Mouse (Mus musculus) liver, adult 2 months (tissue): Measurements from ENCODE around the gene Trappc6b. TPM values are rescaled to one million over a fixed set of nuclear protein-coding genes. Genes with fewer than 3 reads are reported as not detected.

ENCODE experiments used
- DNase-seq: peaks from one replicate; pipeline ENCODE4 v3.0.0-alpha.2; 2011; ENCODE audit warnings: low read depth, low spot score; ENCODE audit errors: extremely low read depth
- H3K27ac ChIP-seq: fragments of 200-500 bp; replicated peaks from 2 replicates; pipeline ENCODE4 v1.5.1; 2012; ENCODE audit warnings: low read depth, mild to moderate bottlenecking, control low read depth, inconsistent platforms, low read length; ENCODE audit not compliant: insufficient read depth
- H3K27me3 ChIP-seq: fragments of 200-500 bp; 2 replicates; pipeline ENCODE4 v1.6.1; 2012; ENCODE audit warnings: mild to moderate bottlenecking, moderate library complexity, low read length, inconsistent platforms; ENCODE audit not compliant: control insufficient read depth, insufficient read depth
- H3K36me3 ChIP-seq: fragments of 200-500 bp; 2 replicates; pipeline ENCODE4 v1.6.1; 2012; ENCODE audit warnings: low read length, inconsistent platforms; ENCODE audit not compliant: control insufficient read depth, insufficient read depth
- H3K4me1 ChIP-seq: fragments of 200-500 bp; 2 replicates; pipeline ENCODE4 v1.6.1; 2011; ENCODE audit warnings: low read length; ENCODE audit not compliant: control insufficient read depth, insufficient read depth
- H3K4me3 ChIP-seq: fragments of 200-500 bp; 2 replicates; pipeline ENCODE4 v1.5.1; 2011; ENCODE audit warnings: low read depth, mild to moderate bottlenecking, control low read depth, low read length, moderate library complexity; ENCODE audit not compliant: insufficient read depth
- H3K79me2 ChIP-seq: fragments of 200-500 bp; 2 replicates; pipeline ENCODE4 v1.6.1; 2012; ENCODE audit warnings: inconsistent platforms, mild to moderate bottlenecking, low read length, moderate library complexity; ENCODE audit not compliant: control insufficient read depth, insufficient read depth
- H3K9ac ChIP-seq: fragments of 200-500 bp; 2 replicates; pipeline ENCODE4 v1.6.1; 2012; ENCODE audit warnings: low read depth, mild to moderate bottlenecking, control low read depth, inconsistent platforms, low read length
- CTCF ChIP-seq: fragments of 200-500 bp; IDR thresholded peaks from 2 replicates; pipeline ENCODE4 v1.5.1; 2011; ENCODE audit warnings: low read depth, low read length, control low read depth
- POLR2A ChIP-seq: fragments of 200-500 bp; IDR thresholded peaks from 2 replicates; pipeline ENCODE4 v1.6.1; 2011; ENCODE audit warnings: low read length, control low read depth; ENCODE audit not compliant: insufficient read depth; ENCODE audit errors: extremely low read depth
- WGBS: fragments of 180-500 bp; shearing (Covaris S2); methylation state at CpG from one replicate; pipeline ENCODE4 v1.1.7; 2018; 5-methylcytosine and 5-hydroxymethylcytosine counted together
- polyA plus RNA-seq: library from polyadenylated mRNA; depleted of rRNA; stranded (reverse); fragments of >200 nt; gene quantifications from 2 replicates; pipeline ENCODE4 v1.2.3, GENCODE M21; 2012
- total RNA-seq: library from RNA; depleted of rRNA; stranded (reverse); fragments of >200 nt; gene quantifications from 2 replicates; pipeline ENCODE4 v1.2.3, GENCODE M21; 2014

Trappc6b gene
- total and polyA plus RNA-seq, 2 experiments = 37.6 to 63.9 TPM

GRCm38 (mm10) chr12:59095104-59096025, 34.1 kb upstream of the Trappc6b start, which contains the start of gene Mia2:
TSS of gene Mia2 (plus strand) at chr12:59095799.
- Histone ChIP-seq H3K27ac (peak within 1 kb of the TSS; percentile 90), H3K4me1 (peaks cover 5% of the 10 kb centered on the region), H3K4me3 (peak within 1 kb of the TSS; percentile 73), H3K79me2 (peaks cover 6% of the 10 kb centered on the region; the same call in 1 of the 2 replicates), H3K9ac (peak within 1 kb of the TSS; percentile 73), H3K27me3 (no peaks in the 10 kb centered on the region), H3K36me3 (no peaks in the 10 kb centered on the region)
- DNase-seq = peak; percentile 97
- no peak for TF ChIP-seq CTCF
- TF ChIP-seq POLR2A = 0 out of 2 replicates have a peak, but pooled peaks have one; percentile 35
- 30% methylated on average over 19 of the region's 19 CpGs for WGBS

- WGBS = 11% methylated on average over 2 of the region's 2 CpGs
Measured at GRCm38 (mm10) chr12:59093543-59093942, 32.3 kb upstream of the Trappc6b start.

GRCm38 (mm10) chr12:59086171-59086570, 24.9 kb upstream of the Trappc6b start:
- TF ChIP-seq CTCF (no peak), POLR2A (no peak)
- Histone ChIP-seq H3K27ac (no peak overlapping the region), H3K27me3 (no peaks in the 10 kb centered on the region), H3K36me3 (no peaks in the 10 kb centered on the region), H3K4me3 (no peak overlapping the region), H3K79me2 (no peaks in the 10 kb centered on the region), H3K4me1 (no peaks in the 10 kb centered on the region), H3K9ac (no peak overlapping the region)
- 91% methylated on average over 5 of the region's 5 CpGs for WGBS
- DNase-seq = no peak

More at GRCm38 (mm10) chr12:59093543-59093942, 32.3 kb upstream of the Trappc6b start:
- Histone ChIP-seq H3K27ac (peak overlapping the region; percentile 79), H3K27me3 (no peaks in the 10 kb centered on the region), H3K9ac (no peak overlapping the region), H3K4me1 (peaks cover 2% of the 10 kb centered on the region; the same call in 1 of the 2 replicates), H3K79me2 (no peaks in the 10 kb centered on the region; the same call in 1 of the 2 replicates), H3K36me3 (no peaks in the 10 kb centered on the region), H3K4me3 (no peak overlapping the region)
- TF ChIP-seq CTCF = no peak
- no peak for TF ChIP-seq POLR2A
- peak; percentile 96 for DNase-seq

GRCm38 (mm10) chr12:59084446-59084845, 23.2 kb upstream of the Trappc6b start:
- Histone ChIP-seq H3K36me3 (no peaks in the 10 kb centered on the region), H3K79me2 (no peaks in the 10 kb centered on the region), H3K27ac (no peak overlapping the region), H3K4me1 (no peaks in the 10 kb centered on the region), H3K9ac (no peak overlapping the region), H3K4me3 (no peak overlapping the region), H3K27me3 (no peaks in the 10 kb centered on the region)
- no peak for TF ChIP-seq CTCF
- no peak for TF ChIP-seq POLR2A
- 85% methylated on average over 5 of the region's 5 CpGs for WGBS
- no peak for DNase-seq

- Histone ChIP-seq H3K4me1 (no peaks in the 10 kb centered on the region), H3K27me3 (no peaks in the 10 kb centered on the region), H3K4me3 (no peak overlapping the region), H3K27ac (no peak overlapping the region), H3K36me3 (no peaks in the 10 kb centered on the region), H3K9ac (no peak overlapping the region), H3K79me2 (no peaks in the 10 kb centered on the region)
- DNase-seq = no peak
- TF ChIP-seq CTCF = no peak
- no peak for TF ChIP-seq POLR2A
- WGBS = 93% methylated on average over 4 of the region's 4 CpGs
Measured at GRCm38 (mm10) chr12:59080461-59080860, 19.2 kb upstream of the Trappc6b start.
